Mouse (Mus musculus): ENCODE measurements around the gene Gmds. TPM values are rescaled to one million over a fixed set of nuclear protein-coding genes. Genes with fewer than 3 reads are reported as not detected.

The Gmds gene
- polyA plus RNA-seq, 1 experiment from 2014 or later = 30.9 TPM

DNA sequence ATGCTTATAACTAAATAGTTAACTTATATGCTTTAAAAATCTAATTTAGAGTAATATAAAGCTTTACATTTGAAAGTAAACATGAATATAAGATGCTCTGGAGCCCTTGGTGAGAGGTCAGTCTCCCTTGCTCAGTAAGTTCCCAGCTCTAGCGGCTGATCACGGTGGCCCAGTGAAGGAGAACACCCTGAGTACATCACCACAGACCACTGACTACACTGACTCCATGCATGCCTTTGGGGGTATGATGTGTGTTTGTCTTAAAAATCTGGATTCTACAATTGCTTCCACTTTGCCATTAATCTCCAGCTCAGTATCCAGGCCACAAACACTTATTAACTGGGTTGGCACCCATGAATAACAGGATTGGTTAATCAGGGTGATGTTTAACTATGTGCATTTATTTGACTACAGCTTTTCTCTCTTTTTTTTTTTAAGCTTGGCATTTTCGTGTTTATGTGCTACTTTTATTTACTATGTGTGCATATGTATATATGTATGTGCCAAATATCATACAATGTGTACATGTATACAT is 393.8 kb downstream of the Gmds start:
- Histone ChIP-seq H3K27ac (ENCODE audit: low read depth, low read length) (no peak overlapping the region), H3K4me2 (ENCODE audit: low read depth, low read length, severe bottlenecking) (no peak overlapping the region), H3K27me3 (ENCODE audit: control insufficient read depth, insufficient read depth, low read length) (no peaks in the 10 kb centered on the region), H3K4me1 (replicated peaks; ENCODE audit: control insufficient read depth, insufficient read depth, low read length) (no peaks in the 10 kb centered on the region), H3K9me3 (ENCODE audit: control insufficient read depth, low read length) (no peaks in the 10 kb centered on the region), H3K36me3 (ENCODE audit: control insufficient read depth, insufficient read depth, low read length) (no peaks in the 10 kb centered on the region), H3K9ac (ENCODE audit: low read length) (no peak overlapping the region), H3K4me3 (ENCODE audit: low read depth, low read length) (no peak overlapping the region)
- ATAC-seq (replicated peaks; ENCODE audit: low FRiP score) (no peak), DNase-seq (ENCODE audit: low spot score) (no peak)
- 89% methylated on average over 3 of the region's 3 CpGs for WGBS

- Histone ChIP-seq H3K27ac (ENCODE audit: low read depth, low read length) (no peak overlapping the region), H3K27me3 (ENCODE audit: control insufficient read depth, insufficient read depth, low read length) (no peaks in the 10 kb centered on the region), H3K9ac (ENCODE audit: low read length) (no peak overlapping the region), H3K4me2 (ENCODE audit: low read depth, low read length, severe bottlenecking) (no peak overlapping the region), H3K4me1 (replicated peaks; ENCODE audit: control insufficient read depth, insufficient read depth, low read length) (no peaks in the 10 kb centered on the region), H3K4me3 (ENCODE audit: low read depth, low read length) (no peak overlapping the region), H3K36me3 (ENCODE audit: control insufficient read depth, insufficient read depth, low read length) (no peaks in the 10 kb centered on the region), H3K9me3 (ENCODE audit: control insufficient read depth, low read length) (no peaks in the 10 kb centered on the region)
- 52% methylated on average over 7 of the region's 7 CpGs for WGBS
- ATAC-seq (replicated peaks; ENCODE audit: low FRiP score) = no peak
- DNase-seq (ENCODE audit: low spot score) = no peak
Measured at GRCm38 (mm10) chr13:31943482-31944275, 394.9 kb downstream of the Gmds start.

DNA sequence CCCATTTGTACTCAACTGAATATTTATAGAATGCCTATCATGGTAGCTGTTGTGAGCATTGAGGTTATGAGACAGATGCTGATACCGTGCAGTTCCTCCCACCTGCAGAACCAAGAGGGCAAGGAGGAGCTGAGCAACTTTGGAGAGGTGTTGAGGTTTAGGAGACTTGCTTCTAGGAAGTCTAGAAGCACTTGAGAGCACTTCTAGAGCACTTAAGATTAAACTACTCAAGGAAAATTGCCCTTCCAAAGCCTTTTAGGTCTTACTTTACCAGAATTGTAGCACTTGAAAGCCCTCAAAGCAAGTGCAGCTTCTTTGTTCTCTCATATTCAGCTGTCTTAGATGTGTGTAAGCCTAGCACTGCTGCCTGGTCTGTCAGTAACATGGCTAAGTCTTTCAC is 409.2 kb downstream of the Gmds start:
- H3K9me3 ChIP-seq (ENCODE audit: control insufficient read depth, low read length) = no peaks in the 10 kb centered on the region
- H3K27ac ChIP-seq (ENCODE audit: low read depth, low read length) = no peak overlapping the region
- ATAC-seq (replicated peaks; ENCODE audit: low FRiP score) = no peak
- no peaks in the 10 kb centered on the region for H3K27me3 ChIP-seq (ENCODE audit: control insufficient read depth, insufficient read depth, low read length)
- 86% methylated on average over 1 of the region's 1 CpGs for WGBS
- no peak overlapping the region for H3K9ac ChIP-seq (ENCODE audit: low read length)
- H3K4me1 ChIP-seq (replicated peaks; ENCODE audit: control insufficient read depth, insufficient read depth, low read length) = no peaks in the 10 kb centered on the region
- H3K4me3 ChIP-seq (ENCODE audit: low read depth, low read length) = no peak overlapping the region
- DNase-seq (ENCODE audit: low spot score) = no peak
- no peak overlapping the region for H3K4me2 ChIP-seq (ENCODE audit: low read depth, low read length, severe bottlenecking)
- no peaks in the 10 kb centered on the region for H3K36me3 ChIP-seq (ENCODE audit: control insufficient read depth, insufficient read depth, low read length)

- Histone ChIP-seq H3K4me1 (replicated peaks; ENCODE audit: control insufficient read depth, insufficient read depth, low read length) (no peaks in the 10 kb centered on the region), H3K9me3 (ENCODE audit: control insufficient read depth, low read length) (no peaks in the 10 kb centered on the region), H3K4me2 (ENCODE audit: low read depth, low read length, severe bottlenecking) (no peak overlapping the region), H3K9ac (ENCODE audit: low read length) (no peak overlapping the region), H3K4me3 (ENCODE audit: low read depth, low read length) (no peak overlapping the region), H3K27me3 (ENCODE audit: control insufficient read depth, insufficient read depth, low read length) (no peaks in the 10 kb centered on the region), H3K36me3 (ENCODE audit: control insufficient read depth, insufficient read depth, low read length) (no peaks in the 10 kb centered on the region), H3K27ac (ENCODE audit: low read depth, low read length) (no peak overlapping the region)
- no peak for ATAC-seq (replicated peaks; ENCODE audit: low FRiP score)
- WGBS = 69% methylated on average over 5 of the region's 5 CpGs
- no peak for DNase-seq (ENCODE audit: low spot score)
Measured at GRCm38 (mm10) chr13:31926599-31926998, 411.9 kb downstream of the Gmds start.

GRCm38 (mm10) chr13:31924506-31924905 is 414.0 kb downstream of the Gmds start:
- WGBS = 76% methylated on average over 4 of the region's 4 CpGs
- H3K9ac ChIP-seq (ENCODE audit: low read length) = no peak overlapping the region
- no peaks in the 10 kb centered on the region for H3K9me3 ChIP-seq (ENCODE audit: control insufficient read depth, low read length)
- ATAC-seq (replicated peaks; ENCODE audit: low FRiP score) (no peak), DNase-seq (ENCODE audit: low spot score) (no peak)
- H3K27ac ChIP-seq (ENCODE audit: low read depth, low read length) = no peak overlapping the region
- H3K27me3 ChIP-seq (ENCODE audit: control insufficient read depth, insufficient read depth, low read length) = no peaks in the 10 kb centered on the region
- H3K36me3 ChIP-seq (ENCODE audit: control insufficient read depth, insufficient read depth, low read length) = no peaks in the 10 kb centered on the region
- H3K4me1 ChIP-seq (replicated peaks; ENCODE audit: control insufficient read depth, insufficient read depth, low read length) = no peaks in the 10 kb centered on the region
- no peak overlapping the region for H3K4me3 ChIP-seq (ENCODE audit: low read depth, low read length)
- H3K4me2 ChIP-seq (ENCODE audit: low read depth, low read length, severe bottlenecking) = no peak overlapping the region

DNA sequence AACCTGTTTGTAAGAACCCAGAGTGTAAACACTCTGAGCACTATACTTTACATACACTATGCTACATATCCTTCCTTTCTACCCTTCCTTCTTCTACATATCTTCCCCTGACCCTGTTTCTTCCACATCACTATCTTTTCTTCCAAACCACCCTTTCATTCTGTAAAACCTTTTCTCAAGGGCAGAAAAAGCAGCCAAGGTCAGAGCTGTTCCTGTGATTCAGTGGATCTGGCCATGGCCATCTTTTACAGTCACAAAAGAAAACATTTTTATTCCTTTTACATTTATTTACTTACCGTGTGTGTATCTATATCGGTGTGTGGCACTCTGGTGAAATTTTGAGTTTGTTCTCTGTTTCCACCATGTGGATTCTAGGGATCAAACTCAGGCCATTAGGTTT is 418.8 kb downstream of the Gmds start:
- Histone ChIP-seq H3K4me3 (ENCODE audit: low read depth, low read length) (no peak overlapping the region), H3K4me2 (ENCODE audit: low read depth, low read length, severe bottlenecking) (no peak overlapping the region), H3K9me3 (ENCODE audit: control insufficient read depth, low read length) (no peaks in the 10 kb centered on the region), H3K27ac (ENCODE audit: low read depth, low read length) (no peak overlapping the region), H3K4me1 (replicated peaks; ENCODE audit: control insufficient read depth, insufficient read depth, low read length) (no peaks in the 10 kb centered on the region; the same call in 1 of the 2 replicates), H3K9ac (ENCODE audit: low read length) (no peak overlapping the region), H3K27me3 (ENCODE audit: control insufficient read depth, insufficient read depth, low read length) (no peaks in the 10 kb centered on the region), H3K36me3 (ENCODE audit: control insufficient read depth, insufficient read depth, low read length) (no peaks in the 10 kb centered on the region)
- no peak for ATAC-seq (replicated peaks; ENCODE audit: low FRiP score)
- no peak for DNase-seq (ENCODE audit: low spot score)
- 86% methylated on average over 2 of the region's 2 CpGs for WGBS

DNA sequence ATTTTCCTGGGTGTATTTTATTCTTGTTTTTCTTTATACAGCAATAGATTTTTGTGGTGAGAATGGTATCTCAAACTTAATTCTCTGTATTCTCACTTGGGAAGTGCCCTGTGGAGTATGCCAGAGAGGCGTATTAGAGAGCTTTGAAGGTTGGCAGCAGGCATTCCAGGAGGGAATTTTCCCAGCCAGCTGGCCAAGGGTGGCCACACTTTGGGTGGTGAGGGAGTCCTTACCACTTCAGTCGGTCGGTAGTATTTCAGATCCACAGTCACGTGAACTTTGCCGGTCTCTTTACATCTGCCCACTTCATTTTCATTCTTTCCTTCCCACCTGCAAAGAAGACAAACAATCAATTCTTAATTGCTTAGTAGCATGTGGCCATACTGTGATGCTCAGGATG is 421.2 kb downstream of the Gmds start:
- Histone ChIP-seq H3K4me3 (ENCODE audit: low read depth, low read length) (no peak overlapping the region), H3K4me2 (ENCODE audit: low read depth, low read length, severe bottlenecking) (no peak overlapping the region), H3K9me3 (ENCODE audit: control insufficient read depth, low read length) (no peaks in the 10 kb centered on the region), H3K9ac (ENCODE audit: low read length) (no peak overlapping the region), H3K36me3 (ENCODE audit: control insufficient read depth, insufficient read depth, low read length) (no peaks in the 10 kb centered on the region), H3K27ac (ENCODE audit: low read depth, low read length) (no peak overlapping the region), H3K4me1 (replicated peaks; ENCODE audit: control insufficient read depth, insufficient read depth, low read length) (no peaks in the 10 kb centered on the region; the same call in 1 of the 2 replicates), H3K27me3 (ENCODE audit: control insufficient read depth, insufficient read depth, low read length) (no peaks in the 10 kb centered on the region)
- 28% methylated on average over 5 of the region's 5 CpGs for WGBS
- DNase-seq (ENCODE audit: low spot score) (no peak), ATAC-seq (replicated peaks; ENCODE audit: low FRiP score) (no peak; the same call in 1 of the 2 replicates)

- no peak for DNase-seq (ENCODE audit: low spot score)
- Histone ChIP-seq H3K9ac (ENCODE audit: low read length) (no peak overlapping the region), H3K36me3 (ENCODE audit: control insufficient read depth, insufficient read depth, low read length) (no peaks in the 10 kb centered on the region), H3K9me3 (ENCODE audit: control insufficient read depth, low read length) (no peaks in the 10 kb centered on the region), H3K27me3 (ENCODE audit: control insufficient read depth, insufficient read depth, low read length) (no peaks in the 10 kb centered on the region), H3K27ac (ENCODE audit: low read depth, low read length) (no peak overlapping the region), H3K4me3 (ENCODE audit: low read depth, low read length) (no peak overlapping the region), H3K4me2 (ENCODE audit: low read depth, low read length, severe bottlenecking) (no peak overlapping the region), H3K4me1 (replicated peaks; ENCODE audit: control insufficient read depth, insufficient read depth, low read length) (peaks cover 2% of the 10 kb centered on the region; the same call in 1 of the 2 replicates)
- ATAC-seq (replicated peaks; ENCODE audit: low FRiP score) = no peak
- WGBS = 76% methylated on average over 6 of the region's 6 CpGs
Measured at GRCm38 (mm10) chr13:31915748-31916147, 422.8 kb downstream of the Gmds start.
